Mouse (Mus musculus): ENCODE data around the gene Nudt2. TPM values are rescaled to one million over a fixed set of nuclear protein-coding genes. Genes with fewer than 3 reads are reported as not detected.
"Not testable (repeated sequence)": the region's sequence is repeated elsewhere in the genome, so short reads cannot be mapped to it uniquely, and the experiment has no call there.

Nudt2 gene
- 10 to 100 TPM; 32.8 to 34.8 TPM for total RNA-seq (2021)

DNA sequence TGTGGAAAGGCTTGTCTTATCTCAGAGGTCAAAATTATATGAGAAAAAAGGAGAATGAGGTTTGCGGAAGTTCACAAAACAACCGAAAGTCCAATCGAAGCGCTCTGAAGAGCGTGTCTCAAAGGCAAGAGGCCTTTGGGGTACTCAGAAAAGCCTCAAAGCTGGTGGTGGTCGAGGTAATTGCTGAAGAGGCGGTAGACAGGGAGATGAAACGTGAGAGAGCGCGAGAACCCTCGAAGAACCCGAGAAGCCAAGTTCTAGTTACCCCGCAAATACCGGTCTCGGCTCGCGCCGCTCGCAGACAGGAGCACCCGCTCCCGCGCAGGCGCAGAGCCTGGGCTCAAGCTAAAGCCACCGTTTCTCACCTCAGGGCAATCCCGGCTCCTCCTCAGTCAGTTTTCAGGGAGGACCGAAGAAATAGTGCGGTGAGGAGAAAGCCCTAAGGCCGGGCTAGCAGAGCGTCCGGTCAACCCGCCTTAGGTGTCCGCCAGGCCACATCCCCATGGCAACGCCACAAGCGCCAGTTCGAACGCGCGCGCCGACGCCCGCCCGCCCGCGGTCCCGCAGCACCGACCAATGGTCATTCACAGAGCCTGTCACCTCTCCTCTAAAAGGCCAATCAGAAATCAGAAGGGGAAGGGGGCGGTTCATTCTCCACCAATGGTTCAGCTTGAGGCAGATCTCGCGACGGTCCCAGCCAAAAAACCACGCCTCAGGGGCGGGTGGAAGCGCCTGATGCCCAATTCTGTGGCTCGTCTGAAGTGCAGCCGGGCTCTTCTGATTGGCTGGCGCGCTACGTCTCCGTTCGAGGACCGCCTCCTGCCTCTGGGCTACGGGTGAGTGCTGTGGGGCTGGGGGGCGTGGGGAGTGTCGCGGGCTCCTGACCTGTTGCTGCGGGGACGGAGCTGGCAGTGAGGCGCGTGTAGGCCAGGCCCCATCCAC, at the start of gene Nudt2, which contains the start of gene Kif24:
Nudt2 (plus strand) TSS at position 807 of the 942 bp plus-strand sequence.
Kif24 (minus strand) TSS at position 543 of the 942 bp plus-strand sequence.
- DNase-seq (ENCODE audit: extremely low spot score in 1 of 2, low spot score in 2 of 2), result peak; percentile 99
- intact Hi-C loops (cut with DNase I), result loop anchor here (5.0 kb wide), 2 partner anchors 43 to 153 kb away; no protein-coding TSS in a partner anchor

DNA sequence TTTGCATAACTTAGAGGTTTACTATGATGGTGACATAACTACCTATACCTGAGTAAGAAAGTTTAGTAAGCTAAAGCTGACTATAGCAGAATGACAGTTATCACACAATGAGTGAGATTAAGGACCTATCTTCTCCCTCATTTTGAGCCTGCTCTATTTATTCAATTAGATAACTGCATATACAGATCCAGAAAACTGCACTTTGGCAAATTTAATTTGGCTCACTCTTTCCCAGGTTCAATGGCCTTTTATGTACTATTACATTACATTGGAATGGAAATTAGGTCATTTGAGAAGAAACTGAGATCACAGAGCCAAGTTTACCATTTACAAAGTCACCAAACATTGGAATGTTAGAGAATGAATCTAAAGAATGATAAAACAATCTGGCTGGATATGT, 48.0 kb upstream of the Nudt2 start:
- intact Hi-C loops (cut with DNase I), result no loop called here
- DNase-seq (ENCODE audit: extremely low spot score in 1 of 2, low spot score in 2 of 2), result no peak

DNA sequence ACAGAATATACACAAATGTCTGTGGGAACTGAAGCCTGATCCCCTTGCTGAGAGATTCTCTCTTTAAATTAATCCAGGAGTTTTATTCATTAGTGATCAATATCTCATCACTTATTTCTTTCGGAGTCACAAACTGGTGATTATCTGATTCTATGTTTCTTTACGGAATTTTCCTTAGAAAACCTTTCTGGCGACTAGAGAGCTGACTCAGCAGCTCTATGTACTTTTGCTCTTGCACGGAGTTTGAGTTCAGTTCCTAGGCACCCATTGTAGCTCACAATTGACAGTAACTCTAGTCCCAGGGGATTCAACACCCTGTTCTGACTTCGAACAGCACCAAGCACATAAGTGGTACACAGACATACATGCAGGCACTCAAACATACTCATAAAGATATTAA, 26.0 kb upstream of the Nudt2 start:
- intact Hi-C loops (cut with DNase I), result no loop called here
- DNase-seq (ENCODE audit: extremely low spot score in 1 of 2, low spot score in 2 of 2), result no peak

DNA sequence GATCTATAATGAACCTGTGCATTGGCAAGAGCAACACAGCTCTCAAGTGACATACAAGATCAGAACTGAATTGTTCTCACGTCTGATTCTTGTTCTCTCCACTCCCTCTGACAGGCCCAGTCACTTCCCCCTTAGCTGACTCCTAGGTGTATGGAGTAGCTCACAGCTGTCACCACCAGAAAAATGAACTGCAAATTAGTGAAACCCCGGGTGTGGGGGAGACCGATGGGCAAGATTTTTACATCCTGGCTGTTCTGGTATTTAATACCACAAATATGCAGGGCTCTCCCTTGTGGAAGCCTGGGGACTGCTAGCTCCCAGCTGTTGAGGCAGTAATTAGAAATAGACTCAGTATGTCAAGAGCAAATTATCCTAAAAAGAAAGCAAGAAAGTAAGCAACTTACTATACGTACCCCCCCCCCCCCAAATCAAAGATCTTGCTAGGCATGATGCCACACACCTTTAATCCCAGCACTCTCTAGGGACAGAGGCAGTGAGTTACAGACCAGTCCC, 22.1 kb upstream of the Nudt2 start:
- intact Hi-C loops (cut with DNase I), result no loop called here
- no peak for DNase-seq (ENCODE audit: extremely low spot score in 1 of 2, low spot score in 2 of 2)

DNA sequence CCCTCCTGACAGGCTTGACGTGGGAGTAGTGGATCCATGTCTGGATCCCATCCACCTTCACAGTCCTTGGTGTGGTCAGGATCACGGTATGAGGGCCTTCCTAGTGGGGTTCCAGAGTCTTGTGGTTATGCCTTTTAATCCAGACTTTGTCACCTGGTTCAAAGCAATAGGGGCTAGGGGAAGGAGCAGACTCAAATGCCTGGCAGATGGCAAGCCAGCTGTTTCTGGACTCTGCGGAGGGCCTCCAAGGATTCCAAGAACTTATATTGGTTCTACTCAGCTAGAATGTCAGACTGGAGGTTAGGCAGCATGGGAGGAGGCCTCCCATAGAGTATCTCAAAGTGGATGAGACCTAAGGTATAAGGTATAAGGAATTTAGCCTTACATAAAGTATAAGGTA, 17.4 kb upstream of the Nudt2 start:
- DNase-seq (ENCODE audit: extremely low spot score in 1 of 2, low spot score in 2 of 2), result no peak
- intact Hi-C loops (cut with DNase I), result no loop called here

DNA sequence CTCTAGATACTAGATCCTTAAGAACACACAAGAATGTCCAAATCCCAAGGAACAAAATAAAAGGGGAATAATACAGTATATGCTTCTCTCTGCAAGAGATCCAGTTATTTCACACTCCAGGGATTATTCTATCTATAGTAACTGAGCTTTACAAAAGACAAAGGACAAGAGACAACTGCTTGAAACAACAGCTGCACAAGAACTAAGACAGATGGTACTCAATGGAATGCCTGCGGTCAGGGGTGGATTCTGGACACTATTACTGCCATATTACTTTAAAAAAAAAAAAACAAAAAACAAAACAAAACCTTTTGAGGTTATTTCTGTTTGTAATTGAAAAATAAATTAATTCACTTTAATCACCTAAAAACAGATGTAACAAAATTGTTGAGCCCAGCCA, 4.3 kb upstream of the Nudt2 start:
- intact Hi-C loops (cut with DNase I), result no loop called here
- DNase-seq (ENCODE audit: extremely low spot score in 1 of 2, low spot score in 2 of 2), result no peak

DNA sequence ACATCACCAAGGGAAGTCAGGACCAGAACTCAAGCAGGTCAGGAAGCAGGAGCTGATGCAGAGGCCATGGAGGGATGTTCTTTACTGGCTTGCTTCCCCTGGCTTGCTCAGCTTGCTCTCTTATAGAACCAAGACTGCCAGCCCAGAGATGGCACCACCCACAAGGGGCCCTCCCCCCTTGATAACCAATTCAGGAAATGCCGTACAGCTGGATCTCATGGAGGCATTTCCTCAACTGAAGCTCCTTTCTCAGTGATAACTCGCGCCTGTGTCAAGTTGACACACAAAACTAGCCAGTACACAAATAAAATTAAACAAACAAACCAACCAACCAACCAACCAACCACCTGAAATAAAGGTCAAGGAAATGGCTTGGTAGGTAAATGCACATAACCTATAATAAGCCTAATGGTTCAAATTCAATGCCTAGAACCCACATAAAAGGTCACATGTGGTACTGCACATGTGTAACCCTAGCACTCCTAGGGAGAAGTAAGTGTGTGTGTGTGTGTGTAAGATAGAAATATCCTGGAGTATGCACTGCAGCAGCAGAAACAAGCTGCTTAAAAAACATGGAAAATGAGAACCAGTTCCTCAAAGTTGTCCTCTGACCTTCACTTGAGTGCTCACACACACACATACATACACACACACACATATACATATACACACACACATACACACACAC, 1.8 kb upstream of the Nudt2 start:
- DNase-seq (ENCODE audit: extremely low spot score in 1 of 2, low spot score in 2 of 2); intact Hi-C loops (cut with DNase I): not testable (repeated sequence)

DNA sequence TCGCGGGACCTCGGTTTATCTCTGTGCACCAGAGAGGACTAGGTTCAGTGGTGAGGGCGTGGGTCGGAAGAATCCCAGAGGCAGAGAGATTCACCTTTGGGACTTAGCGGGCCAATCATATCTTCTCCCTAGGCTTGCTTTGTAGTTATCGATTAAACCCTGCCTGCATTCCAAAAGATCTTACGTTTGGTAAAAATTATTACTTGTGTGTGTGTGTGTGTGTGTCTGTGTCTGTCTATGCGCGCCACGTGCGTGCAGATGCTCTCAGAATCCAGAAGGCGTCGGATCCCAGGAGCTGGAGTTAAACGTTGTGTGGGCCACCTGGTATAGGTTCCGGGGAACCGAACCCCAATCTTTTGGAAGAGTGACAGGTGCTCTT, 325 bp downstream of the Nudt2 start:
- intact Hi-C loops (cut with DNase I), result loop anchor here (5.0 kb wide), 2 partner anchors 42 to 152 kb away; no protein-coding TSS in a partner anchor
- DNase-seq (ENCODE audit: extremely low spot score in 1 of 2, low spot score in 2 of 2), result no peak

DNA sequence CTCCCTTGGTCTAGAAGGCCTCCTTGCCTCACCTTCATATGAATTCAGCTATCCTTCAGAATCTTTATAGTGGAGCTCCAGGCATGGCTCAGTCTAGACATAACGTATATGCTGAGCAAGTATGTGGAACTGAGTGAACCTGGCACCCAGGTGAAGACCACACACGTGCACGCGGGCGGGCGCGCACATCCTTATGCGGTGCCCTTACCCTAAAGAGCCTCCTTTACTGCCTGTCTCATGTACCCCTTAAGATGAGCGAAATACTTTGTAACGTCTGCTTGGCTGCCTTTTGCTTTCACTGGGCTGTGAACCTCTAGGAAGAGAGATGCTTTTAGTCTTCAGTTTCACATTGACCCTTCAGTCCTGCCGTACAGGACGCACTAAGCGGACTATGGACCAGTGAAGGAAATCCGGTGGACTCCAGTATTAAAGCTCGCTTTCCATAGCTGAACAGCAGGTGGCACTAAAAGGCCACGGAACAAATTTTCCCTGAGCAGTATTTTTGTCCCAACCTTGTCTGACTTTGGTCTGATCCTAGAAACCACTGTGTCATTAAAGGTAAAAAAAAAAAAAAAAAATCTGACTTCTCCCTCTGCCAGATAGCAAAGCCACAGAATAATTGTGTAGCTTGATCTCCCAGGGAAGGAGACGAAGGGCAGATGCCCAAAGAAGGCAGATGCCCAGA, 3.6 kb downstream of the Nudt2 start:
- intact Hi-C loops (cut with DNase I), result loop anchor here (2.0 to 5.0 kb wide), 3 partner anchors 39 to 240 kb away; no protein-coding TSS in a partner anchor
- peak; percentile 58 to 62 for DNase-seq (ENCODE audit: extremely low spot score in 1 of 2, low spot score in 2 of 2)

DNA sequence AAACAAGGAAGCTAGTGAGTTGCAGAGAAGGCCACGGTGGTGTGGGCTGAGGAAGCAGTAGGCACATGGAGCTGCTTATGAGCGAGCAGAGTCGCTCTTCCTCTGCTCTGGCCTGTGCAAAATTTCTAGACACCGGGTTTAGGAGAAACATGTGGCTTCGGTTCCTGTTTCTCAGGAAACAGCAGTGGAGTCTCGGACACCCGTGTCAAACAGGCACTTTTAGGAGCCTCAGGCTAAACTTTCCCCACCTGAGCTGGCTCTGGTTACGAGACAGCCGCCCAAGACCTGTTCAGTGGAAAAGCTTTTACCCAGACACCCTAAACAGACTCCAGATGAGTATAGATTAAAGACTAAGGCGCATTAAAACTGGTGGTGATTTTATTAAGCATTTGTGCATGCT, 4.2 kb downstream of the Nudt2 start:
- no peak for DNase-seq (ENCODE audit: extremely low spot score in 1 of 2, low spot score in 2 of 2)
- intact Hi-C loops (cut with DNase I), result loop anchor here (2.0 to 5.0 kb wide), 3 partner anchors 38 to 240 kb away; no protein-coding TSS in a partner anchor

DNA sequence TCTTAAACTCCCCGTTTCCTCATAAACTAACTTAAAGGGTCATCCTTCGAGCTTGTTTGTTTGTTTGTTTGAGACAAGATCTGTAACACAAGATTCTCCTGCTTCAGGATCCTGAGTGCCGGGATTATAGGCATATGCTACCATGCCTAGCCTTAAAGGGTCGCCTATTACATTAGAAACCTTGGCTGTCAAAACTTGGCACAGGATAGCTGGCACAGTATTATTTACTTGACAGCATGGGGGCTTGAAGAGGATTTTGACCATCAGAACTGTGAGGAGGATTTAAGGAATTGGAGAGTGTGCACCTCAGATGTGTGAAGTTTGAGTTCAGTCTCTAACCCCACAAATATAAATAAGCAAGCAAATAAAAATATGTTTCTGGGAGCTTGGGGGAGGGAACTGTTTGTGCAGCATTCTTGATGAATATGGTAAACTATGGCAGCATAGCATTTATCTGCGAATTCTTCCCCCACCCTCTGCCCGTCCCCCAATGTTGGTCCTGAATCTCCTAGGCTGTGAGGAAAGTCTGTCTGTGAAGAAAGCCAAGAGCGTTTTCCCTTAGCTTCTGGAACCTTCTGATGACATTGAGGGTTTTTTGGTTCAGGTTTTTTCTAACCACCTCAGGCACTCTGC, 5.2 kb downstream of the Nudt2 start:
- DNase-seq (ENCODE audit: extremely low spot score in 1 of 2, low spot score in 2 of 2), result no peak
- intact Hi-C loops (cut with DNase I), result no loop called here

DNA sequence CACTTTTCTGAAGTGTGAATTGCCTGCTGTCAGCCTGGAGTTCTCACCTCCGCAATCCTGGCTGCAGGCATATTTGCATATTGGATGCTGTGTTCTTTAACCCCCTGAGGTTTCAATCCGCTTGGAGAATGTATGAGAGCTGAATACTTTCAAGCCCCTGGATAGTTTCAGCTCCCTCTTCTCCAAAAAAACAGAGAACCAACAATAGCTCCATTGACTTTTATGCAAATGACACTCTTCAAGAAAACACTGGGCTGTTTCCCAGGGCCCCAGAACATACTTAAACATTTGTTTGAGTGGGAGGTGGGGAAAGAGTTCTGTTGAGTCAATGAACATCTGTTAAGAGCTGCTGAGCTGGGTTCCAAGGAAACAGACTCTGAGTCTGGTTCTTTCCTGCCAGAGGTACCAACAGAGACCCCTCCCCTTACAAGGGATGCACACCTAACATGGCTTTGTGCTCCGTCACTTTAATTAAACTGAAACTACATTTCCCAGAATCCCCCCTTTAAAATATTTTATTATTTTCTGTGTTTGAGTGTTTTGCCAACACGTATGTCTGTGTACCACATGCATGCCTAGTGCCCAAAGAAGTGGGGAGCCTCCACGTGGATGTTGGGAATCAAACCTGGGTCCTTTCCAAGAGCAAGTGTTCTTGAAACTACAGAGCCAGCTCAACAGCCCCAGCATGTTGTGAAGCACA, 5.9 kb downstream of the Nudt2 start:
- intact Hi-C loops (cut with DNase I), result no loop called here

DNA sequence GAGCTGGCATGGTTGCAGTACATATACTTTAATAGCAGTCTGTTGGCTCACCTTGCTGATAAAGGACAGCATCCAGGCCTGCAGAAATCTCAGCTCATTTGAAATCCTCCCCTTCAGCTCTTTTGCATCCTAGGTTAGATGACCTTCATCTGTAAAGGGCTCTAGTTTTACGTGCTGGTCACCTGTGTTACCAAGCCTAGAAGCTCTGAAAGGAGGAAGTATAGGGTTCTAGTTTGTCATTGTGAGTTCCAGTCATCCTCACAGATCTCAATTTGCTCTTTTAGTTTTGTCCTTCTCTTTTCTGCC, 6.4 kb downstream of the Nudt2 start:
- no peak for DNase-seq (ENCODE audit: extremely low spot score in 1 of 2, low spot score in 2 of 2)
- intact Hi-C loops (cut with DNase I), result no loop called here

More for the DNA sequence above, 5.9 kb downstream of the Nudt2 start:
- DNase-seq (ENCODE audit: extremely low spot score in 1 of 2, low spot score in 2 of 2), result peak in 1 of 2 experiments; percentile 60

DNA sequence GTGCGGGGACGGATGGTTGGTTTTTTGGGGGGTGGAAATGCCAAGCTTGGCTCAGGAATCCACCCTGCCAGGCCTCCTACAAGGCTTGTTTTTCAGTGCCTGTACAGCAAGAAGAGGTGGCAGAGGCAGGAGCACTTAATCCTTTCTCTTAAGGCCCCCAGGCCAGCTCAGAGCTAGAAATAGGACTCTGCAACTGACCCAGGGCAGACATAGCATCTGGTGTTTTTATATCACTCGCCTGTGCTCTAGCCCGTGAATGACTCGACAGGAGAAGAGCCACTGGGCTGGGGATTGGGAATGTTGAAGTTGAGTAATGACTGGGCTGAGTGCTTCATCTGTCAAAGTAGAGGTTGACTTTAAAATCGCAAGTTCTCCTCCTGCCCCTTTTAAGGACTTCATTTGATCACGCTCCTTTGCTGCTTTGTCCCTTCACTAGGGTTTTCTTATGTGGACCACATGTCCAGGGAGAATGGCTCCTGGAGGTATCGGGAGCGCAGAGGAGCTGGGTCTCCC, 12.8 kb downstream of the Nudt2 start:
- no peak for DNase-seq (ENCODE audit: extremely low spot score in 1 of 2, low spot score in 2 of 2)
- intact Hi-C loops (cut with DNase I), result no loop called here

DNA sequence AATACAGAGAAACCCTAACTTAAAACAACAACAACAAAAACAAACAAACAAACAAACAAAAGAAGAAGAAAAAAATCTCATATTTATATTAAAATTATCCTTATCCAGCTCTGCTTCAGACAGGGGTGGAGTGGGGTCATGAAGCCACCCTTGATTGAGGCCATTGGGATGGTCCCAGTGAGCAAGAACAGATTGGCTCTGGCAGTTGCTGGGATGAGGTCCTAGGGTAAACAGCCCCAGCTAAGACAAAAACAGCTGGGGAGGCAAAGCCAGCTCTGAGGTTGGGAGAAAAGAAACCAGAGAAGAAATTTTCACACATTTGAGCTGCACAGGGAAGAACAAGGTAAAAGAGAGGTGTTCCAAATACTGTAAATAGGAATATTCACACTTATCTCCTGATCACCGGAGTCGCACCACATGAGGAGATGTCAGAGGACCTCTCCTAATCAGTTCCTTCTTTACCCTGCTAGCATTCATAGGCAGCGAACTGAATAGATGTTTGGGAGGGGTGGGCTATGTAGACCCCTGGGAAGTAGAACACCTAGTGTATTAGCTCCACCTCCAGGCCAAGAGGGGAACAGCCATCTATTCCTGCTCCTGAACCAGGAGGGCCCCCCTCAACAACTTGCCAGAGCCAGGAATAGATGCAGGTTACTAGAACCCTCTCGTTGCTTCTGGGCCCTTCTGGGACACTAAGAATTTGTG, 14.0 kb downstream of the Nudt2 start:
- no peak for DNase-seq (ENCODE audit: extremely low spot score in 1 of 2, low spot score in 2 of 2)
- intact Hi-C loops (cut with DNase I), result no loop called here

DNA sequence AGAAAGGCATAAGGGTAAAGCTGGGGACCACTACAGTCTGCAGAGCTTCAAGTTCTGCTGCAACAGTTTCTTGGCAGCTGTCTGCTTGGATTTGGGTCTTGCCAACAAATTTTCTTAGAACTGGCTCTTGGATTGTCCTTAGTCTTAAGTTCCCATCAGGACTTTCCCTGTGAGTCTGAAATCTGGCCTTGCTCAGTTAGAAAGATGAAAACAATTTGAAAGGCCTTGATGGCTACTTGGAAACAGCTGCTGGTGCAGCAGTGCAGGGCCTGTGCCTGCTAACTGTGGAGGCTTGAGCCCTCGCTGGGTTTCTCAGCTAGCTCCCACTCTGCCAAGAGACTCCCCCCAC, 14.5 kb downstream of the Nudt2 start:
- intact Hi-C loops (cut with DNase I), result no loop called here
- DNase-seq (ENCODE audit: extremely low spot score in 1 of 2, low spot score in 2 of 2), result no peak

DNA sequence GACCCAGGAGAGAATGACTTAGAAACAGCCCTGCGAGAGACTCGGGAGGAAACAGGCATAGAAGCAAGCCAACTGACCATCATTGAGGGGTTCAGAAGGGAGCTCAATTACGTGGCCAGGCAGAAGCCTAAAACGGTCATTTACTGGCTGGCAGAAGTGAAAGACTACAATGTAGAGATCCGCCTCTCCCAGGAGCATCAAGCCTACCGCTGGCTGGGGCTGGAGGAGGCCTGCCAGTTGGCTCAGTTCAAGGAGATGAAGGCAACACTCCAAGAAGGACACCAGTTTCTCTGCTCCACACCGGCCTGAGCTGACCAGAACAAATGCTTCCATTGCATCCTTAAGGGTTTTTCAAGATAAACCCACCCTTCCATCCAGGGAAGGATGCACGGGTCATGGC, 15.3 kb downstream of the Nudt2 start:
- intact Hi-C loops (cut with DNase I), result no loop called here
- DNase-seq (ENCODE audit: extremely low spot score in 1 of 2, low spot score in 2 of 2), result peak in 1 of 2 experiments; percentile 31
